Mouse (Mus musculus) myocyte (in vitro differentiated cells): Measurements from ENCODE around the gene Slc47a1.

ENCODE experiments used
- MAX ChIP-seq: IDR thresholded peaks from one replicate; pipeline ENCODE4 v1.6.1; 2011; ENCODE audit warnings: low read depth, mild to moderate bottlenecking, control low read depth
- MYOG ChIP-seq, 3 experiments: IDR thresholded peaks; one replicate each; pipeline ENCODE4 v1.6.1; 2011; ENCODE audit warnings: control low read depth in 2 of 3, low read depth in 2 of 3, mild to moderate bottlenecking in 2 of 3; ENCODE audit not compliant: insufficient read length in 2 of 3, control insufficient read depth in 1 of 3, insufficient read depth in 1 of 3
- POLR2AphosphoS2 ChIP-seq: IDR thresholded peaks from one replicate; pipeline ENCODE4 v1.6.1; 2011; ENCODE audit warnings: low read depth, control low read depth; ENCODE audit not compliant: insufficient read length

DNA sequence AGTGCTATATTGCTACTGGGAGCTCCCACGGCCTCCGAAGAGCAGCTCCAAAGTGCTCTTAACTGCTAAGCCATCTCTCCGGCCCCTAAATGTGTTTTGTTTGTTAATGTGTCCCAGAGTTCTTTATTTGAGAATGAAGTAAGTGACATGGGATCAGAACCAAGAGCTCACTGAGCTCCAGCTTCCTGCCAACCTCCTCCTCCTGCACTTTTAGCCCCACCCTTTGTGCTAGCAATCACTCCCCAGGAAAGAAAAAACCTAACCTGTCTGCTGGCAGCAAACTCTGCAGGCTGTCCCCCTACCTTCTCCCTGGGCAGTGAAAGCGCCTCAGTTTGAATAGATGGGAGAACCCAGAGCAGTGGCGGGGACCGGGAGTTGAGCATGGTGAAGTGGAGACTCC, 22.0 kb downstream of the Slc47a1 start:
- TF ChIP-seq POLR2AphosphoS2, result no peak
- TF ChIP-seq MAX, result no peak
- no peak for TF ChIP-seq MYOG (IDR thresholded peaks at IDR 0.05; ENCODE audit: control insufficient read depth in 1 of 3, insufficient read depth in 1 of 3, insufficient read length in 2 of 3, low read depth in 2 of 3)
